Comparison of ENCODE assay signal across 22 mouse cellular contexts in the genomic region with DNA sequence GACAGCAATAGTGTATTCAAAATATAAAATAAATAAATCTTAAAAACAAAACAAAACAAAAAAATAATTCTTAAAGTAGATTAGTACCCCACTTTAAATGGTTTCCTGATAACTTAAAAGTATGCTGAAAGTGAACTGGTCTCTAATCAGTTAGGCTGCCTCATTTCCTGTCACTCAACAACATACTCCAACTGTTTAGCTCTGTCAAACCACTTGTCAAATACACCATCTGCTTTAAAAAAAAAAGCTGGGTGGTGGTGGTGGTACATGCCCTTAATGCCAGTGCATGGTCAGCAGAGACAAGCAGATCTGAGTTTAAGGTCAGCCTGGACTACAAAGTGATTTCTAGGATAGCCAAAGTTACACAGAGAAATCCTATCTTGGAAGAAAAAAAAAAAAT.
"Had no signal": no experiment of that assay in that cellular context is flagged by ENCODE, and none has a peak within 500 bp of the region (broad histone marks: within the 10 kb centered on the region; RNA-seq: fewer than 3 reads in every experiment).

No protein-coding gene starts in this region.

- H3K27me3 ChIP-seq: heart, embryonic 12.5 days; hindbrain, embryonic 13.5 days; hindbrain, embryonic 15.5 days; limb, embryonic 12.5 days; liver, embryonic 13.5 days; liver, embryonic 15.5 days had no signal

- DNase-seq: gastrocnemius, postnatal 14 days; gastrocnemius, postnatal 36 days; heart, adult 18-20 months; heart, postnatal 10 days; kidney, adult 11 months; kidney, adult 8-10 months; kidney, postnatal 10 days; kidney, postnatal 25 days; kidney, postnatal 4 days; liver; liver, embryonic 13.5 days had no signal

- ATAC-seq: hindbrain, postnatal 0 days; intestine, embryonic 16.5 days had no signal

- H3K4me1 ChIP-seq: heart, embryonic 10.5 days; heart, embryonic 12.5 days; hindbrain, embryonic 15.5 days; limb, embryonic 10.5 days; limb, embryonic 12.5 days had no signal

- H3K9ac ChIP-seq: heart, embryonic 12.5 days; hindbrain, embryonic 13.5 days; hindbrain, embryonic 15.5 days; limb, embryonic 12.5 days; liver, embryonic 13.5 days; liver, embryonic 15.5 days had no signal

- H3K4me3 ChIP-seq: heart, embryonic 10.5 days; heart, embryonic 12.5 days; hindbrain, embryonic 13.5 days; hindbrain, embryonic 15.5 days; layer of hippocampus, adult 2 months; limb, embryonic 10.5 days; limb, embryonic 12.5 days; liver, embryonic 13.5 days; liver, embryonic 15.5 days had no signal

- H3K4me2 ChIP-seq: heart, embryonic 12.5 days; hindbrain, embryonic 13.5 days; hindbrain, embryonic 15.5 days; limb, embryonic 12.5 days; liver, embryonic 11.5 days; liver, embryonic 13.5 days; liver, embryonic 15.5 days had no signal

- H3K9me3 ChIP-seq: heart, embryonic 10.5 days; heart, embryonic 12.5 days; hindbrain, embryonic 13.5 days; hindbrain, embryonic 15.5 days; limb, embryonic 10.5 days; limb, embryonic 12.5 days; liver, embryonic 13.5 days; liver, embryonic 15.5 days had no signal

- H3K27ac ChIP-seq: heart, embryonic 10.5 days; hindbrain, embryonic 13.5 days; hindbrain, embryonic 15.5 days; hindbrain, postnatal 0 days; limb, embryonic 10.5 days; limb, embryonic 12.5 days; liver, embryonic 13.5 days; liver, embryonic 15.5 days had no signal
